Mouse (Mus musculus): Measurements from ENCODE around the gene Cryzl2.

Cryzl2 gene

GRCm38 (mm10) chr1:157522322-157522721 is 63.9 kb downstream of the Cryzl2 start:
- no peak for DNase-seq (ENCODE audit: extremely low read depth, insufficient read length, low spot score)

GRCm38 (mm10) chr1:157524775-157525174 is 66.4 kb downstream of the Cryzl2 start:
- no peak for DNase-seq (ENCODE audit: extremely low read depth, insufficient read length, low spot score)

GRCm38 (mm10) chr1:157525692-157526354 is 67.4 kb downstream of the Cryzl2 start:
- DNase-seq (ENCODE audit: extremely low read depth, insufficient read length, low spot score) = no peak

GRCm38 (mm10) chr1:157526625-157527024 is 68.2 kb downstream of the Cryzl2 start:
- no peak for DNase-seq (ENCODE audit: extremely low read depth, insufficient read length, low spot score)

- DNase-seq (ENCODE audit: extremely low read depth, insufficient read length, low spot score) = no peak
Observed at GRCm38 (mm10) chr1:157532826-157533460, 74.6 kb downstream of the Cryzl2 start.

GRCm38 (mm10) chr1:157535571-157535970 is 77.2 kb downstream of the Cryzl2 start:
- no peak for DNase-seq (ENCODE audit: extremely low read depth, insufficient read length, low spot score)

GRCm38 (mm10) chr1:157536471-157536870 is 78.1 kb downstream of the Cryzl2 start:
- DNase-seq (ENCODE audit: extremely low read depth, insufficient read length, low spot score) = peak; percentile 21

GRCm38 (mm10) chr1:157537636-157538035 is 79.3 kb downstream of the Cryzl2 start:
- no peak for DNase-seq (ENCODE audit: extremely low read depth, insufficient read length, low spot score)
